Mouse (Mus musculus) right cerebral cortex, adult 2 months (tissue): ENCODE results near the gene Sh3rf1.

Source experiments
- DNase-seq, 2 experiments: peaks; one replicate each; pipeline ENCODE4 v3.0.0; 2021 to 2022; ENCODE audit warnings: low spot score in 2 of 2

Sh3rf1 gene

GRCm38 (mm10) chr8:61223283-61223682 is 389 bp upstream of the Sh3rf1 start:
- DNase-seq = no peak

- DNase-seq = peak; percentile 53 to 61
Measured at GRCm38 (mm10) chr8:61224380-61225092, 864 bp downstream of the Sh3rf1 start.

- DNase-seq = no peak
Measured at GRCm38 (mm10) chr8:61225581-61226395, 2.1 kb downstream of the Sh3rf1 start.

- no peak for DNase-seq
Measured at GRCm38 (mm10) chr8:61226632-61227031, 3.0 kb downstream of the Sh3rf1 start.

GRCm38 (mm10) chr8:61228678-61229077 is 5.0 kb downstream of the Sh3rf1 start:
- no peak for DNase-seq

- DNase-seq = no peak
Measured at GRCm38 (mm10) chr8:61229511-61230195, 6.0 kb downstream of the Sh3rf1 start.

- DNase-seq = no peak
Measured at GRCm38 (mm10) chr8:61230881-61231755, 7.4 kb downstream of the Sh3rf1 start.

- no peak for DNase-seq
Measured at GRCm38 (mm10) chr8:61235499-61235898, 11.8 kb downstream of the Sh3rf1 start.

- DNase-seq = no peak
Measured at GRCm38 (mm10) chr8:61236506-61237268, 13.0 kb downstream of the Sh3rf1 start.

- no peak for DNase-seq
Measured at GRCm38 (mm10) chr8:61239576-61239975, 15.9 kb downstream of the Sh3rf1 start.

- DNase-seq = no peak
Measured at GRCm38 (mm10) chr8:61241229-61241628, 17.6 kb downstream of the Sh3rf1 start.

GRCm38 (mm10) chr8:61242896-61243295 is 19.2 kb downstream of the Sh3rf1 start:
- DNase-seq = no peak

- no peak for DNase-seq
Measured at GRCm38 (mm10) chr8:61243491-61243890, 19.8 kb downstream of the Sh3rf1 start.

GRCm38 (mm10) chr8:61244157-61244556 is 20.5 kb downstream of the Sh3rf1 start:
- DNase-seq = no peak

- no peak for DNase-seq
Measured at GRCm38 (mm10) chr8:61247270-61248025, 23.8 kb downstream of the Sh3rf1 start.

- DNase-seq = peak in 1 of 2 experiments; percentile 14
Measured at GRCm38 (mm10) chr8:61249511-61249910, 25.8 kb downstream of the Sh3rf1 start.

GRCm38 (mm10) chr8:61254196-61254595 is 30.5 kb downstream of the Sh3rf1 start:
- no peak for DNase-seq

GRCm38 (mm10) chr8:61258828-61259227 is 35.2 kb downstream of the Sh3rf1 start:
- peak; percentile 55 to 64 for DNase-seq

GRCm38 (mm10) chr8:61259526-61259925 is 35.9 kb downstream of the Sh3rf1 start:
- peak; percentile 53 to 71 for DNase-seq

GRCm38 (mm10) chr8:61260530-61260929 is 36.9 kb downstream of the Sh3rf1 start:
- DNase-seq = no peak
